Mouse (Mus musculus) midbrain, postnatal 0 days (tissue): ENCODE measurements around the gene Mmadhc. TPM values are rescaled to one million over a fixed set of nuclear protein-coding genes. Genes with fewer than 3 reads are reported as not detected.

Experiments
- ATAC-seq: fragments of 200-750 bp; cut with Nextera tagmentation; 2 replicates; pipeline ENCODE4 v1.8.0; 2017; ENCODE audit warnings: moderate number of reproducible peaks, mild to moderate bottlenecking, moderate TSS enrichment, moderate library complexity; ENCODE audit not compliant: low FRiP score
- DNase-seq: peaks from one replicate; pipeline ENCODE4 v3.0.0-alpha.2; 2015; ENCODE audit warnings: low spot score
- H3K27ac ChIP-seq: fragments of 300-500 bp; sonication (generic); 2 replicates; pipeline ENCODE4 v1.5.1; 2014; ENCODE audit warnings: low read depth, mild to moderate bottlenecking, low read length, mixed read lengths
- H3K27me3 ChIP-seq: fragments of 300-500 bp; sonication (generic); 2 replicates; pipeline ENCODE4 v1.6.1; 2014; ENCODE audit warnings: low read length, control low read depth, mixed read lengths; ENCODE audit not compliant: insufficient read depth
- H3K36me3 ChIP-seq: fragments of 300-500 bp; sonication (generic); 2 replicates; pipeline ENCODE4 v1.6.1; 2014; ENCODE audit warnings: low read length, control low read depth, mixed read lengths; ENCODE audit not compliant: insufficient read depth
- H3K4me1 ChIP-seq: fragments of 300-500 bp; sonication (generic); 2 replicates; pipeline ENCODE4 v1.6.1; 2014; ENCODE audit warnings: mild to moderate bottlenecking, control low read depth, antibody characterized with exemption, low read length, mixed read lengths; ENCODE audit not compliant: insufficient read depth
- H3K4me2 ChIP-seq: fragments of 300-500 bp; sonication (generic); 2 replicates; pipeline ENCODE4 v1.6.1; 2014; ENCODE audit warnings: low read depth, mild to moderate bottlenecking, low read length, mixed read lengths; ENCODE audit not compliant: poor library complexity, severe bottlenecking
- H3K4me3 ChIP-seq: fragments of 300-500 bp; sonication (generic); 2 replicates; pipeline ENCODE4 v1.5.1; 2014; ENCODE audit warnings: low read depth, mild to moderate bottlenecking, low read length, moderate library complexity
- H3K9ac ChIP-seq: fragments of 300-500 bp; sonication (generic); replicated peaks from 2 replicates; pipeline ENCODE4 v1.6.1; 2014; ENCODE audit warnings: mild to moderate bottlenecking, low read length, moderate library complexity, mixed read lengths; ENCODE audit not compliant: poor library complexity, severe bottlenecking
- H3K9me3 ChIP-seq: fragments of 300-500 bp; sonication (generic); 2 replicates; pipeline ENCODE4 v1.6.1; 2016; ENCODE audit warnings: low read length, control low read depth
- CTCF ChIP-seq: IDR thresholded peaks from 2 replicates; pipeline ENCODE4 v1.5.1; 2016; ENCODE audit warnings: antibody characterized with exemption, mild to moderate bottlenecking
- WGBS: fragments of 180-500 bp; shearing (Covaris S2); extraction: QIAGEN DNeasy Blood & Tissue Kit; methylation state at CpG from one replicate; pipeline ENCODE4 v1.1.7; 2014; 5-methylcytosine and 5-hydroxymethylcytosine counted together
- polyA plus RNA-seq: library from polyadenylated mRNA; unstranded; fragments of >200 nt; fragmentation: Nextera tagmentation; extraction: Ambion mirVana; gene quantifications from 2 replicates; pipeline ENCODE4 v1.2.1, GENCODE M21; 2015
- total RNA-seq: library from RNA; depleted of rRNA; stranded (reverse); fragments of >200 nt; gene quantifications from 2 replicates; pipeline ENCODE4 v1.2.3, GENCODE M21; 2014

Mmadhc gene
- total and polyA plus RNA-seq, 2 experiments from 2014 or later: 58.0 to 130 TPM

DNA sequence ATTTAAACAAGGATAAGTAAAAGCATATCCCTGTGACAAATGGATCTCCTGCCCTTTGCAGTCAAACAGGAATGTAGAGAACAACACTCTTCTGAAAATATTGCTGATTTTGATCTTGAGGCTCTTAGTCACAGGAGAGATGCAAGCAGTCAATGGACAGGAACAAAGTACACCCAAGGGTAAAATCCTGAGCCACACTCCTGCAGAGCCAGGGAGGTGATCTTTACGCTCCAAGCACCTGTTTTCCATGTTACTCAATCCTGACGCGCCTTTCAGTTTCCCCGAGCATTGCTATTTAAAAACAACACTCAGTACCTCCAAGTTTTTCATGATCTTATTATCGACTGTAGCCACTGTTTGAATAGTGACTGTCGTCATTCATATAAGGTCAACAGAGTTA lies 23.2 kb downstream of the Mmadhc start:
- TF ChIP-seq CTCF: no peak
- Histone ChIP-seq H3K27me3 (no peaks in the 10 kb centered on the region), H3K27ac (no peak overlapping the region), H3K4me2 (no peak overlapping the region), H3K4me1 (no peaks in the 10 kb centered on the region), H3K4me3 (no peak overlapping the region), H3K9me3 (no peaks in the 10 kb centered on the region), H3K9ac (no peak overlapping the region), H3K36me3 (0 out of 2 replicates have a peak, but pooled peaks cover 3% of the 10 kb centered on the region)
- no peak for DNase-seq
- no peak for ATAC-seq
- 81% methylated on average over 6 of the region's 6 CpGs for WGBS

DNA sequence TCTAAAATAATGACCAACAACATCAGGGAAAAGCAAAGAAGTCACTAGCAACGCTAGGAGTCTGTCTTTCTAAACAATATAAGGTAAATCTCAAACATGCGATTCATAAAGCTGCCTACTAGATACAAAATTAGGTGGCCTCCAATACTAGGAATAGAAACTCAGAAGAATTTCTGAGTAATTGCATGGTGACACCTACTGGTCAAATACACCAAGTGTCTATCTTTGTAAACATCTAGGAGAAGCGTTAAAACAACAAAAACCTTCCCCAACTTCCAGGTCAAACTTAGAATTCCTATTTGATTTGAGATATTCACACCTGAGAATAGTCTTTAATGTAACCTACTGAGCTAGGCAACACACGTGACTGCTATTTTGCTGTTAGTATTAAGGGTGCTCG lies 24.4 kb downstream of the Mmadhc start:
- ATAC-seq: no peak
- Histone ChIP-seq H3K27ac (no peak overlapping the region), H3K9ac (no peak overlapping the region), H3K4me1 (no peaks in the 10 kb centered on the region), H3K36me3 (no peaks in the 10 kb centered on the region), H3K4me2 (no peak overlapping the region), H3K9me3 (no peaks in the 10 kb centered on the region), H3K27me3 (no peaks in the 10 kb centered on the region), H3K4me3 (no peak overlapping the region)
- 30% methylated on average over 5 of the region's 5 CpGs for WGBS
- DNase-seq: peak; percentile 85
- TF ChIP-seq CTCF: peak; percentile 88

DNA sequence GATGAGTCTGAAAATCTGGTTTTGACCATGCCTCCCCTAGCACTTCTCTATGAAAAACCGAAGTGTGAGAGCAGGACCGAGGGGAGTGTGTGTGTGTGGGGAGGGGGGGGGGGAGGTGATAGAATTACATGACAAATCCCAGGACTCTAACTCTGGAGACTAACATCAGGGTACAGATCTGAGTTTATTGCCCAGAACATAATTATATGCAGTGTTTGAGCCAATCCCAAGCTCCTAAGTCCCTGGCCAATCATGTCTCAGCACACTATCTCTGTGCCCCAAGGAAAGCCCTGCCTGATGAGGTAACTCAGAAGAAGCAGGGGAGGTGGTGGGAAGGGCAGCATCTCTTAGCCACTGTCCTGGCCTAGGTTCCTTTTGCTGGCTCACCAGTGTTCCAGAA lies 28.1 kb downstream of the Mmadhc start:
- DNase-seq (no peak), ATAC-seq (no peak)
- no peak for TF ChIP-seq CTCF
- H3K4me2 ChIP-seq: no peak overlapping the region
- H3K36me3 ChIP-seq: no peaks in the 10 kb centered on the region
- H3K4me1 ChIP-seq: no peaks in the 10 kb centered on the region
- no peak overlapping the region for H3K27ac ChIP-seq
- no peak overlapping the region for H3K4me3 ChIP-seq
- WGBS: 74% methylated on average over 2 of the region's 2 CpGs
- H3K27me3 ChIP-seq: no peaks in the 10 kb centered on the region
- H3K9me3 ChIP-seq: no peaks in the 10 kb centered on the region
- no peak overlapping the region for H3K9ac ChIP-seq

DNA sequence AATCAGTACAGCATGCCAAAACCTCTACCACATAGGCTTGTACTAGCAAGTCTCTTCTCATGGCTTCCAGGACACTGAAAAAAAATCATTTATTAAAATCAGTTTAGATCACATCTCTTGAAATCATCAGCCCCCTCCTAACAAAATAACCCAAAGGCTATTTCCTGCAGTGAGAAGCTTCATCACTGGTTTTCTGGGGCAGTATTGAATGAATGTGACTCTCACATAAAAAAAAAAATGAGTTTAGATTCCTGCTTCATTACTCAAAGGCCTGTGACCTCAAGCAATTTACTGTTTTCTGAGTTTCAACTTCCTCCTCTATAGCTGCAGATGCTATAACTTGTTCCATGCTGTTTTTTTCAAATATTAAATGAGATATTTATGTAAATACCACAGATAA lies 29.6 kb downstream of the Mmadhc start:
- Histone ChIP-seq H3K4me2 (no peak overlapping the region), H3K27me3 (no peaks in the 10 kb centered on the region), H3K4me3 (no peak overlapping the region), H3K4me1 (no peaks in the 10 kb centered on the region), H3K9me3 (no peaks in the 10 kb centered on the region), H3K9ac (no peak overlapping the region), H3K36me3 (no peaks in the 10 kb centered on the region), H3K27ac (no peak overlapping the region)
- ATAC-seq: no peak
- no peak for TF ChIP-seq CTCF
- DNase-seq: no peak

DNA sequence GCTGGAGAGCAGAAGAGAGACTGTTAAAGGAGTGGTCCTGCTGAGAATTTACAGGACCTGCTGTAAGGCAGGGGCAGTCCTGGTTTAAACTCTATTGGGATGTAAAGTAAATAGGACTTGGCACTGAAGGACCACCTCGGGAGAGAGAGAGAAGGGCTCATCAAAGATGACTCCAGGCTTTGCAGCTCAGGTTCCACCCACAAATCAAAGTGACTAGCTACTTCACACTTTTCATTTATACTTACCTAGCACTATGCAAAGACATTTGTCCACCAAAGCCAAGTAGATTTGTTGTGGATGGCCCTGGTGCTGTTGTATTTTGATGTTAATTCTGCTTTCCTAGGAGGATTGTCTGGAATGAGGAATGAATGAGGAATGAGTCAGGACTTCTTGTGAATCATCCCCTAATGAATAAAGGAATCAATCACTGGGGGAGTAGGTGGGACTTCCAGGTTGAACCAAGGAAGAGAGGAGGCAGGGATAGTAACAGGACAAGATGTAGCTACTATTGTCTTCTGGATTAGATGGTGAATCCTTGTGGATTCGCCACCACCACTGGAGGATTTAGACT lies 31.3 kb downstream of the Mmadhc start:
- Histone ChIP-seq H3K27me3 (no peaks in the 10 kb centered on the region), H3K9me3 (no peaks in the 10 kb centered on the region), H3K36me3 (no peaks in the 10 kb centered on the region), H3K4me1 (no peaks in the 10 kb centered on the region), H3K4me3 (no peak overlapping the region), H3K9ac (no peak overlapping the region), H3K4me2 (no peak overlapping the region), H3K27ac (no peak overlapping the region)
- WGBS: 33% methylated on average over 2 of the region's 2 CpGs
- ATAC-seq: no peak
- no peak for TF ChIP-seq CTCF
- DNase-seq: no peak

DNA sequence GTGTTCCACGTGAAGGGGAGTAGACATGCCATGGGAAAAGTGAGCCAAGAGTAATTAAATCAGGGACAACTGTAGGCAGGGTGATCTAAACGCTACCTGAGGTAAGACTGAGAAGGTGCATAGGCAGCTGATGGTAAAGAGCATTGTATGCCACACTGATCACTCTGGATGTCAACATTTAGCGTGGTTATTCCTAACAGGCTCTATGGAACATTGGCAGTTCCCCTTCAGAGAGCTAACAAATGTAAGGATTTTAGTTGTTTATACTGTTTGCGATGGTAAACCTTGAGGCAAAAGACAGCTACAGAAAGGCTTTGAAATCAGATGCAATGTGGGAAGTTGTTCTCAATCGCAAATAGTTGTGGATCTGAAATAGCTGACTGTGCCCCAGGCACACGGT lies 32.5 kb downstream of the Mmadhc start:
- no peak overlapping the region for H3K4me3 ChIP-seq
- no peak for ATAC-seq
- H3K27ac ChIP-seq: no peak overlapping the region
- WGBS: 79% methylated on average over 6 of the region's 6 CpGs
- H3K4me1 ChIP-seq: no peaks in the 10 kb centered on the region
- no peak for TF ChIP-seq CTCF
- no peak overlapping the region for H3K9ac ChIP-seq
- H3K27me3 ChIP-seq: no peaks in the 10 kb centered on the region
- no peak for DNase-seq
- H3K4me2 ChIP-seq: no peak overlapping the region
- no peaks in the 10 kb centered on the region for H3K9me3 ChIP-seq
- H3K36me3 ChIP-seq: no peaks in the 10 kb centered on the region
